Mouse (Mus musculus) lung, adult 2 months (tissue): ENCODE results near the gene Ssh2.

Experiments used
- CTCF ChIP-seq: fragments of 200-500 bp; IDR thresholded peaks from 2 replicates; pipeline ENCODE4 v1.5.1; 2011; ENCODE audit warnings: mild to moderate bottlenecking, low read length, control low read depth; ENCODE audit not compliant: insufficient read depth
- POLR2A ChIP-seq: fragments of 200-500 bp; IDR thresholded peaks from 2 replicates; pipeline ENCODE4 v1.6.1; 2011; ENCODE audit warnings: low read depth, mild to moderate bottlenecking, control low read depth, low read length, borderline replicate concordance; ENCODE audit errors: extremely low read depth

DNA sequence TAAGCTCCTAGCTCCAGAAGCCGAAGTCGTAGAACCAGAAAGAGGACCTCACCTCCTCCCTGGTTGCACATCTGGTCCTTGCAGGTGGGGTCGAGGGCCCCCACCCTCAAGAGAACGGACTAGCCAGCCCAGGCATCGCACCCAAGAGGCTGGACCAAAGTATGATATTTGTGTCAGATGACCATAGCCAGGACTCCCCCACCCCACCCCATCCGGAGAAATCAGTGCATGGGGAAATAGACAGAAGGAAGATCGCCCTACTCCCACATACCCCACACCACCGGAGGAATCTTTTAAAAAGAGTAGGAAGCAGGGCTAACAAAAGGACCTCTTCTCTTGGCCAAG, 247.0 kb downstream of the Ssh2 start:
- TF ChIP-seq CTCF (no peak), POLR2A (no peak)
